Mouse (Mus musculus): ENCODE data around the gene Nhs.

Nhs gene

DNA sequence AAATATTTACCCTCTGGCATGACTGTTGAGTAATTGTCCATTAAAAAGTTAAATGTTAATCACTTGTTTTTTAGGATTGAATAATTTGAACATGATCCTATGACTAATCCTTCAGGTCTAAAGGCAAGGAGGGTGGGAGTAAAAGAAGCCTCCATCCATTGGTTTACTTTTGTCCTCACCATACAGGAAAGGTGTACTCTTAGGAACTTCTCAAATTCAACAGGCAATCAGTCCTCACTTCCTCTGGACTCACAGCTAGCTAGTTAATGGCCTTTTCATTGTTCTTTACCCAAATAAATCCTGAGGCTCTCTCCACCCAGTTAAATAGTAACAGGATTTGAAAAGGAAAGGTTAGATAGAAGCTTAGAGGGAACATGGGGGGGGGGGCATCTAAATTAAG, 196.2 kb downstream of the Nhs start:
- CTCF ChIA-PET, result no interaction called here
- POLR2A ChIA-PET, result no interaction called here

DNA sequence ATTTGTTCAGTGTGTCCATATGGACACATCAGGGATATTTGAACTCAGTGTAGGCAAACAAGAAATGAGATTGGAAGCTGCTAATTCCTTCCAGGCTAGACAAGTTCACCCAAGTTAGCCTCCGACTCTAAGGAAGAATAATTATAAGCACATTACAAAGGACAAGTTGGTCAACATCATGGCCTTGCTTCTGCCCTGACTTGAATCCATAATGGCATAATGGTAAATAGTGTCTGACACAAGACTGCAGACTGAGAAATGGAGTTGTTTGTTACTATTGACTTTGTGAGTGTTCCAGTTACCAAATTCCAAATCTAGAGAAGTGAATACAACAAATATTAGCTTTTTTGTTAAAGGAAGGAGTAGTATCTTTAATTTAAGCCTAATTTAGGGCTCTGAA, 196.7 kb downstream of the Nhs start:
- POLR2A ChIA-PET, result no interaction called here
- CTCF ChIA-PET, result no interaction called here

DNA sequence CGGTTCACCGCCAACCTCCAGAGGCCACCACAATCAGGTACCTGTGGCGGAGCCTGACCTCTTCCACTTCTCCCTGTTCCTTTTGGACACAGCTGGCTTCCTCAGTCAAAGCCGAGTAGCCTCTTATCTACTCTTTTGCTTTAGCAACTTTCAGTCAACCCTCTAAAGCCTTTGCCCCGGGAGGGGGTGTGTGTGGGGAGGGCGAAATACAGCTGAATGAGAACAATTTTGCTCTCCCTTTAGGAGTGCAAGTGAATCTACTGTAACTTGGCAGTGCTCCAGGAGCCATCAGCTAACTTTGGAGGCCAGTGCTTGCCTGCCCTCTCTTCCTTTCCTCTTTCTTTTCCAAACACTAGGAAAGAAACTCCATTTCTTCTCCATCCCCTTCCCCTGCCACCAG, 197.8 kb downstream of the Nhs start:
- ChIA-PET CTCF (no interaction called here), POLR2A (no interaction called here)

DNA sequence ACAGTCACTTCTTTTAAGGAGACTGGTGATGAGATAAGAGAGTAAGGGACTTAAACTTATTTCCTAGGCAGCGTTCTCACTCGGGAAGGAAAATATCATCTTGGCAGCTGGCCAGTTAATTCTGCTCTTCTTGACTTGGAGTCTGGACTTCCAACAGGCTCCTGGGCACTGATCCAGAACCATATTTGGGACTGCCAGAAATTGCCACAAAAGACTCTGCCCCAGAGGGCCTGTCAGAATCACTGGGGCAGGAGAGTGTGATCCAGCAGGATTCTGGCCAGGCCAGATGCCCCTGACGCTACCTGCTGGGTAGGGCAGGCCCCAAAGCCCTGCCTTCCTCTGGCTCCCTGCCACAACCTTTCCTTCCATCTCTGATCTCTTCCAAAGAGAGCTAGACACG, 198.4 kb downstream of the Nhs start:
- ChIA-PET CTCF (no interaction called here), POLR2A (no interaction called here)

DNA sequence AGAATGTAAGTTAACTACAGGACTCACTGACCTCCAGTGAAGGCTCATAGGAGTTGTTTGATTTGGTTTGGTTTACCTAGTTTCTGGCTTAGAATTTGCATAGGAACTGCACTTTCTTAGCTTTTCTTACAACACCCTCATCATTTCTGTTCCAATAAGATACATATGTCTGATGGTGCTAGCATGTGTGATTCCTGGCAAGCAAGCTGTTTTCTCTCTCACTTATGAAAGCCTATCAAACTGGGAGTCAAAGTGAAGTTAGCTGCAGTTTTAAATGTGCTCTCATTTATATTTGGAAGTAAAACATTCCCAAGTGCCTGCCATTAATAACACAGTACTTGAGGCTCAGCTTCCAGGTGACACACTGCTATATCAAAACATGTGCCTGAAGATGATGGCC, 207.2 kb downstream of the Nhs start:
- ChIA-PET CTCF (no interaction called here), POLR2A (no interaction called here)

DNA sequence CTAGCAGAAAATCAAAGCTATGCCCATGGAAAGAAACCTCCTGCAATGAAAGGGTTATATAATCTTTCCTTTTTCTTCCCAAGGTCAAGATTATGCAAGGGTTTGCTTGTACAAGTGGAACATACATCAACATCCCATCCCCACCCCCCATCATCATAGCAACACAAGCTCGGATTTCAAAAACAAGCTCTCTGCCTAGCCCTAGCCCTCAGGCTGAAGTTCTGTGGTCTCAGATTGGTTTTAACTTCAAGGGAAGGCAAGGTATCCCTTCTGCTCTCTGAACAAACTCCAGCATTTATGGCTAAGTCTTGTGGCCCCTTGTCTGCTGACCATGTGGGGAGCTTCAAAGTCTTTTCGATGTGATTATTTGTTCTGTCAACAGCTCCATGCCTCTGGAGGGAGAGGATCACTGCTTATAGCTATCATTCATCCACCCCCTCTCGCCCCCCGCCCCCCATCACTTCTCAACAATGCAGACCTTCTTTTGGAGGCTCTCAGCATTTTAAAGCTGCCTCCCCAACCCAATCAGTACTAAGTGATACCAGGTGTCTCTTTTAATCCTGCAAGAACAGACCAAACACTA, 216.3 kb downstream of the Nhs start:
- ChIA-PET CTCF (interaction anchor here in 1 of 4 experiments (0.6 kb wide), 1 partner anchor 279 kb away, joined by 3 read pairs; no protein-coding TSS in a partner anchor), POLR2A (interaction anchor here in 1 of 4 experiments (0.6 kb wide), 1 partner anchor 1563 kb away, joined by 4 read pairs; no protein-coding TSS in a partner anchor)

DNA sequence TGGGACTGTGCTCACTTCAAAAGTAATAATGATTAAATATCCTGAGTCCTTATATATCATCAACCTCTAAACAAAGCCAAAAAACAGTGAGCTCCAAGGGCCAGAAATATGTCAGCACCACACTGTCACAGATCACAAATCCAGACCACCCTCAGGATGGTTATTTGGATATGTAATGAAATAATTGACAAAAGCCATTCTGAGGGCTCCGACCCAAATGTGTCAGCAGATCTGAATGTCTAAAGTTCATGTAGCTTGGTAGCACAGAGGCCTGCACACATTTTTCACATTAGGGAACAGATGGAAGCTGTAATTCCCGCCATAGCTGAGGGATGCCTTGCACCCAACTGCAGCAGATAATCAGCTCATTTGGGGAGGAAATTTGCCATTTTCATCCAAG, 218.8 kb downstream of the Nhs start:
- ChIA-PET POLR2A (no interaction called here), CTCF (no interaction called here)

DNA sequence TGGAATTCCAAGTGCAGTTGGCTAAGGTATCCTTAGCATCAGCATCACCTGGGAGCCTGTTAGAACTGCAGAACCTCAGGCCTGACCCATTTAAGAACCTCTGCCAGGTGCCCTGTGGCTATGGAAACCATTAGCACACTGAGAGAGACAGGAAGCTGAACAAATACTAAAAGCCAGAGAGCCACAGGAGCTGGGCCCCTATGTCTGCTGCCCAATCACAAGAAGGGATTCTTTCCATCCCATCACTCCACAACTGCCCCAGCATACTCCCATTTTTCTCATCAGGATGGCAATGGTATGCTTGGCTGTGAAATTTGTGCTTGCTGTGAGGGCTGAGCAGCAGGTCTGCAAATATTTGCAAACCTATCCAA, 232.9 kb downstream of the Nhs start:
- CTCF ChIA-PET, result interaction anchor here in 1 of 4 experiments (1.2 kb wide), 1 partner anchor 53 kb away, joined by 4 read pairs; no protein-coding TSS in a partner anchor
- POLR2A ChIA-PET, result no interaction called here

DNA sequence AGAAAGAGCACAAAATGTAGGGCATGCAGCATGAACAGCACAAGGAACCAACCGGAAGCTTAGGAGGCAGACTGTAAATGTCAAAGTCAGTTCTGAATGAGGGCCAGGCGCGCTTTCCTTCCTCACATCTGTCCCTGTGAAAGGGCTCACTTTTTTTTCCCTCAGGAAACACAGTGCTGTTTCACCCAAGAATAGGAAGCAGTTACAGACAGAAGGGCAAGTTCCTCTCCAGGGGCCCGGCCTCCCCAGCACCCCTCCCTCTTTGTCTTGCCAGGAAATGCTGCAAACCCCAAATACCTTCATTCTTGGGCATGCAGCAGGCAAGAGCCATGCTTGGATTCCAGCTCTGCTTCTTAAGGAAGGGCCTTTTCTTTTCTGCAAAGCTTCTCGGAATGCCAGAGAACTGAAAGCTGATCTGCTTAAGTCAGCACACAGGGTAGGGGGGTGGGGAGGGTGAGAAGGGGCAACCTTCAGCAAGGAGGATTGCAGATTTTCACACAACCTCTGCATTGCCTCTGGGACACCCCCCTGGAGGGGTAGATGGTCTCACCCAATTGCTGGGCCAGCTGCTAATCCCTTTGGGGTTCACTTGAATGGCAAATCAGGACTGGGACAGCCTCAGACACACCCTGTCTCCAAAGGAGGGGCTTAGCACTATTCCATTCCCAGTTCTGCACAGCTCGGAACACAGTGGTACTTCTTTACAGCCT, 233.4 kb downstream of the Nhs start:
- CTCF ChIA-PET, result interaction anchor here in 1 of 4 experiments (1.2 kb wide), 1 partner anchor 53 kb away, joined by 4 read pairs; no protein-coding TSS in a partner anchor
- POLR2A ChIA-PET, result interaction anchor here in 1 of 4 experiments (0.6 kb wide), 1 partner anchor 1718 kb away, joined by 5 read pairs; no protein-coding TSS in a partner anchor

DNA sequence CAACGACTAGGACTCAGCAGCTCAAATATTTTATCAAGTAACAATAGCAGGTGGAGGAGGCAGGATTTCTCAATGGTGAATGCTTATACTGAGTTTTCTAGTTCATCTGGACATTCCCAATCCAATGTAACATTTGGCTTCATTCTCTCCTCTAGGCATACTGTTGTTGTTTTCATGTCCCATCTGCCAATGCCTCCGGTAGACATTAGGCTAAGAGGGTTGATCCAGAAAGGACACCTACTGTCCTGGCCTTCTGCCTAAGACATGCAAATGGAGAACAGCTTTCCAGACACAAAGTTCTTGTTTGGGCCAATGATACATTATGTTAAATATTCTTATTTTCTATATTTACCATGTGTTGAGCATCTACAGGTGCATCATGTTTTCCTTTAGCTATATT, 236.9 kb downstream of the Nhs start:
- ChIA-PET POLR2A (interaction anchor here in 1 of 4 experiments (0.6 to 2.1 kb wide), 2 partner anchors 9 to 375 kb away, joined by 4 to 5 read pairs; no protein-coding TSS in a partner anchor), CTCF (no interaction called here)

DNA sequence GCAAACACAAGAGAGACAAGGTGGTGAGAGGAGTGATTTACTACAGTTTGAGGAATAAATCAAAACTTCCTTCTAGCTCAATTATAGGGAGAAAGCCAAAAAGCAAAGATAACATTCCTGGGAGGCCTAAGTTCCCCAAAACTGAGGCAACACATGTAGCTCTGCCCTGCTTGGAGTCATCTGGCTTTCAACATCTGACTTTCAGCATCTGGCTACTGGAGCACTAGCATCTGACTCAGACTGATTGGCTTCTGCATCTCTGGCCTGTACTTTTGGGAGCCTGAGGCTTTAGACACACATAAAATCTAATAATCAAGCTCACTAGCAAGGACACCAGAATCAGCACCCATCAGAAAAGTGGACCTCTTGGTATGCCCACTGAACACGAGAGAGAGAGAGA, 237.9 kb downstream of the Nhs start:
- ChIA-PET POLR2A (interaction anchor here in 1 of 4 experiments (0.7 to 2.1 kb wide), 3 partner anchors 8 to 440 kb away, joined by 3 to 4 read pairs (median 4); no protein-coding TSS in a partner anchor), CTCF (no interaction called here)

DNA sequence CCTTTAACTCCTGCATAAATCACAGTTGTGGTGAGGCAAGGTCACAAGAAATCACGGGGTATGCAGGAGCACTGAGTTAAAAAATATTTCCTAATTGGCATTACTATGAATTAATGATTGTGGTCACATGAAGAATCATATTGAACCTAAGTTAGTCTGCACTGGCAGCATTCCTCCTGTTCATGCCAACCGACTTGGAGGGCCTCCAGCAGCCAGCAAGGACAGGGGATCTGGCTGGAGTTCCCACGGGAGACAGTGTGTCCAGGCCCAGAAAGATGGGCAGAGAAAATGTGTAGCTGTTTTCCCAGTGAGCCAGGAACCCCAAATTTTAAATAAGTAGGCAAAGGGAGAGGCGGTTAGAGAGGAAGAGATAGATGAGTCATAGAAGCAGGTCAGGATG, 249.6 kb downstream of the Nhs start:
- POLR2A ChIA-PET, result no interaction called here
- CTCF ChIA-PET, result no interaction called here

DNA sequence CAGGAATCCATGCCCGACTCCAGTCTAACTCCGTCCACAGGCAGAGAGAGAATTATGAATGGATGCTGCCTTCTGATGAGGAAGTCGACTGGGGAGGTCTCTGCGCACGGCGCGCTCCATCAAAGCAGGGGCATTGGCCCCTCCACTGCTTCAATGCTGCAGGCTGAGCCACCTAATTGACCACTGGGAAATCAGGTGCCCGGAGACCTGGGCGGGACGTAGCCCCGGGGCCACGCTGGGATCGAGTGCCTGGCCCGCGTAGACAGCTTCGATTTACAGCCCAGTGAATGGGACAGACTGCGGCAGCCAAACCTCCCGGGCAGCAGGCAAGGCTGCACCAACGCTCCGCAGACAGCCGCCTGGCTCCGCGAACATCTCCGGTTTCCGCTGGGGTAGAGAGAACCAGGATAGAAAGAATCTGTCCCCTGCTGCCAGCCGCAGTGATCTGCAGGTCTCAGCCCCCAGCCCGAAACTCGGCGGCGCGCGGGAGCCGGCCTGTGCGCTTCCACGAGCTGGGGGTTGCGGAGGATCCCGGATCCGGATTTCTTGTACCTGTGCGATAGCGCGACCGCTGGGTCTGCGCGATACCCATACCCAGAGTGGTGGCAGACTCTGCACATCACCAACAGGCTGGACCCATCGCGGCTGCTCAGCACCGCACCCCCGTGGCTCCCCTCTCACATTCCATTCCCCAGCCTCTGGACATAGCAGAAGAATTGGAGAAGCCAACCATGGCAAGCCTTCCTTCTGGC, 250.7 kb downstream of the Nhs start:
- CTCF ChIA-PET, result no interaction called here
- POLR2A ChIA-PET, result interaction anchor here in 1 of 4 experiments (0.6 kb wide), 1 partner anchor 735 kb away, joined by 3 read pairs; the partner anchor contains the start of gene Reps2

DNA sequence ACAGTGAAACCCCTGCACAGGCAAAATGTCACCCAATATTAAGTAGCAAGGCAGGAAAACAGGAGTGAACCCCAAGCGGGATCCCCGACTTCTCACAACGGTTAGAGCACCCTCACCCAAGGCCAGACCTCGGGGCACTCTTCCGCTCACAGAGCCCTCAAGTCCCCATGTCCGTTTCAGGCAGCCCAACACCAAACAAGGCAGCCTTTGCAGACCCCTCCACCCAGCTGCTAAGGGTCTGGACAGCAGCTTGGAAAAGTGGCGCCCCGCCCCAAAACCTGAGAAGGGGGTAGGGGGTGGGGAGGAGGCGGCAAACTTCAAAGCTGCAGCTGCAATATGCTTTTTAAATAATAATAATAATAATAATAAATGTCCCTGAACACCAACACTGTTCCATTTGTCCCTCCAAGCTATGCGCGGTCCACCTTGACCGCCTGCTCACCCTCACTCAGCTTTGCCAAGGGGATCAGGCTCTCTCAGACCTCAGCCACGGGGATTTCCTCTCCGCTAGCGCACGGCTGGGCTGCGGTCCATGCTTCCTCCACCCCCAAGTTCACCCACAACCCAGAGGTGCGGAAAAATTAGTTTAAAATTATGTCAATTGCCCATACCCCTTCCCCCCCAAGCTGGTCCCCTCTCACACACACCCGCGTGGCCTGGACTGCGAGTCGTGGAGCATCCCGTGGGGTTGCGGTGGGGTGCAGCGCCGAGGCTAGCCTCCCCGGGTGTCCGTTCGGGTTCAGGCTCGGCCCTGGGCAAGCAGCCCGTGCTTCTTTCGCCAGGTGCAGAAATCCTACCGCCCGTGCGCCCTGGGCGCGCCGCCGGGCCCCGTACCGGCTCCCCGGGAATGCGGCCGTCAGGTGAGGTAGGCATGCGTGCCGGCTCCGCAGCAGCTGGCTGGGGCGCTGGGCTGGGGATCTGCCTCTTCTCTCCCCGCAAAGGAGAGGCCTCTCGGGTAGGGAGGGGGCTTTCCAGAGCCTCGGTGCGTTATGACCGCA, 251.6 kb downstream of the Nhs start:
- CTCF ChIA-PET, result no interaction called here

DNA sequence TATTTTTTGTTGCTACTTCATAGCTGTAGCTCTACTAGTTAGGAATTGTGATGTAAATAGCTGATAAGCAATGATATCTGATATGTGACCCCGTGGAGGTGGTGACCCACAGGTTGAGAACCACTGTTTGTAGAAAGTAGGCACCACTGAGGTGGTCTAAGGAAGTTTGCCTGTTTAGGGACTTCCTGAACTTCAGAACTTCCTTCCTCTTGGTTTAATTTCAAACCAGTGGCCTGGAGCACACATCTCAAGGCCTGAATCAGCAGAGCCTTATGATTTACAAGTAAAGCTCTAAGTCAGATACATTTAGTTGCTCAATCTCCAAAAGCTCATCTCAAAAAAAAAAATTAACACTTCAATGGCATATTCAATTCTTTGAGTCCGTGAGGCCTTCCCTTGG, 265.1 kb downstream of the Nhs start:
- ChIA-PET POLR2A (no interaction called here), CTCF (no interaction called here)

More for the DNA sequence above, 251.6 kb downstream of the Nhs start:
- POLR2A ChIA-PET, result no interaction called here

DNA sequence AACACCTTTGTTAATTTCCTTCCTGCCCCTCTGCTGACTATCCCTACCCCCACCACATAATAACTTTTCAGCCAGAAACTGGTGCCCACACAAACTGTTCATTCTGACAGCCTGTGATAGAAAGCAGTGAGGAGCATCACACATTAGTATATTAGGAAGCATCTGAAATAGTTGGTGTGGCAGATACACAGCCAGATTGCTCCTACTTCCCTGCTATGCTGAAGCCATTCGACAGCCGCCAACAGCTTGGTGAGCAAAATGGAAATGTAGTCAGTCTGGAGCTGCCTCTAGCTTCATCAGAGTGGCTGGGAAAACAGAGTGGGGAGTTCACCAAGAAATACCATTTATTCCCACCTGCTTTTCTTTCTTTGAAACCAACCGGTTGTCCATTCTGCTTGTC, 275.9 kb downstream of the Nhs start:
- ChIA-PET CTCF (no interaction called here), POLR2A (no interaction called here)

DNA sequence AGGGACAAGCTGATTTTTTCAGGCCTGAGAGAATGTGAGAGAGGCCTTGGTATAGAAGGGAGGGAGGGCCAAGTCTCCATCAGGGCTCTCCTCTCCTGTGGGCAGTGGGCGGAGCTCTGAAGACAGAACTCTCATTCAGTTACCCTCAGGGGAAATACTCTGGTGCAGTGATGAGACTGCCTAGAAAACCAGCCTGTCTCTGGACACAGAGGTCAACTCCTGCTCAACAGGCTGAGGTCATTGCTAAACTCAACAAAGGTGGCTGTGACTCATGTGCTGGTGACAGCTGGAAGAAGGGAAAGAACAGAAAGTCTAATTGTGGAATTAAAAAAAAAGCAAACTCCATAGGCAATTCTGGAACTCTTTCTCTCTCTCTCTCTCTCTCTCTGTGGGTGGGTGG, 282.4 kb downstream of the Nhs start:
- CTCF ChIA-PET, result no interaction called here
- POLR2A ChIA-PET, result no interaction called here

DNA sequence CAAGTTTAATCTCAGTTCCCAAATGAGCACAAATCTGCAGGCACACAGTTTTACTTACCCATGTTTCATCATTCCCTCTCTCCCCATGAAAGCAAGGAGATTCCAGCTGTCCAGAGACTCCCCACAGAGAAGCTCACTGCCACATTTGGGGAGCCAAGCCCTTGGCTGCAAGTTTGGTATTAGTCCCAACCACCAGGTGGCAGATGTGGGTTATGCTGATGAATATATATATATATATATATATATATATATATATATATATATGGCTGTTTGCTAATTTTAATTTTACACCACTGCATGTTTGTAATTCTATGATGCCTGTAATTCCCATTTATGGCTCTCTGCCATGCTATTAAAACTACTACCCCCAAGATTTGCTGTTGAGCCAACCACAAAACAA, 286.0 kb downstream of the Nhs start:
- CTCF ChIA-PET, result interaction anchor here in 2 of 4 experiments (0.6 to 1.7 kb wide), 3 partner anchors 53 to 614 kb away, joined by 3 to 4 read pairs (median 3); no protein-coding TSS in a partner anchor
- POLR2A ChIA-PET, result no interaction called here

DNA sequence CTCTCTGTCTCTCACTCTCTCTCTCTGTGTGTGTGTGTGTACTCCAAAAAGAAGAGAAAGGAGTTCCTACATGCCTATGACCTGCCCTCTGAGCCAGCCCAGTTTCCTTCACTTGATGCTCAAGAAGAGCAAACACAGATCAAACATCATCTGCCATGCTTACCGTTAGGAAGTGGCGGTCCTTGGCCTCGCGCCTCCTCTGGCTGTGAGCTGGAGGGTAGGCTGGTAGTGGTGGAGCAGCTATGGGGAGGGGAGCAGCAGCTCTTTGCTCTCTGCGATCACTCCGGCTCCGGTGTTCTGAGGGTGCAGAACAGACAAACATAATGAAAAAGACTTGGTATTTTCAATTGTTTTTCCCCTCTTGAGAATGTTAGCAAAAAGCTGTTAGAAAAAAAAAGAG, 288.2 kb downstream of the Nhs start:
- POLR2A ChIA-PET, result no interaction called here
- CTCF ChIA-PET, result no interaction called here
